Mouse (Mus musculus): ENCODE measurements around the gene Spred2. TPM values are rescaled to one million over a fixed set of nuclear protein-coding genes. Genes with fewer than 3 reads are reported as not detected.

The Spred2 gene
- polyA plus RNA-seq, 1 experiment = 24.0 TPM

GRCm38 (mm10) chr11:19992341-19993281, 68.4 kb downstream of the Spred2 start:
- DNase-seq = no peak
- H3K4me3 ChIP-seq (replicated peaks; ENCODE audit: extremely low read depth, low read depth, low read length) = no peak overlapping the region
- WGBS = 44% methylated on average over 15 of the region's 15 CpGs
- no peak for TF ChIP-seq POLR2A (IDR thresholded peaks at IDR 0.05; ENCODE audit: borderline replicate concordance, extremely low read depth, low read depth, low read length)
- TF ChIP-seq CTCF (IDR thresholded peaks at IDR 0.05; ENCODE audit: insufficient read depth, low read length) = no peak
- peaks cover 13% of the 10 kb centered on the region for H3K4me1 ChIP-seq (ENCODE audit: control insufficient read depth, insufficient read depth, low read length)

DNA sequence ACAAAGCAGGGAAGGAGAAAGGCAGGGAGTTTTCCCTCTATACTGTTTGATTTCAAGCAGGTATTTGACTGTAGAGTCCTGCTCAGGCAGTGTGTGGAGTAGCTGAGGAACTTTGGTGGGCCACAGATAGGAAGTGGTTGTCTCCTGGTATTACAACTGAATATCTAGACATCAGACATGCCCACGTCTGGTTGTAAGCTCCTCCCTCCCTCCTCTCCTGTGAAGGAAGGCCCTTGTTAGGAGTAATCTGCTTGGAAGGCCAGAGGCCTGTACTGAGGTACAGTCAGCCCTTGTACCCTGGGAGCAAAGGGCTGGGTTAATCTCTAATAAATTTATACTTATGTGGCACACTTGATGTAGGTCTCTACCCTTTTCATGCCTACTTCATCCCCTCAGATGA, 69.6 kb downstream of the Spred2 start:
- WGBS = 29% methylated on average over 1 of the region's 1 CpGs

GRCm38 (mm10) chr11:19994262-19994790, 70.2 kb downstream of the Spred2 start:
- peaks cover 10% of the 10 kb centered on the region for H3K4me1 ChIP-seq (ENCODE audit: control insufficient read depth, insufficient read depth, low read length)
- no peak for DNase-seq
- no peak for TF ChIP-seq POLR2A (IDR thresholded peaks at IDR 0.05; ENCODE audit: borderline replicate concordance, extremely low read depth, low read depth, low read length)
- WGBS = 95% methylated on average over 7 of the region's 7 CpGs
- no peak overlapping the region for H3K4me3 ChIP-seq (replicated peaks; ENCODE audit: extremely low read depth, low read depth, low read length)

More for the DNA sequence above, 69.6 kb downstream of the Spred2 start:
- Histone ChIP-seq H3K4me1 (ENCODE audit: control insufficient read depth, insufficient read depth, low read length) (peaks cover 10% of the 10 kb centered on the region), H3K4me3 (replicated peaks; ENCODE audit: extremely low read depth, low read depth, low read length) (no peak overlapping the region)
- TF ChIP-seq POLR2A (IDR thresholded peaks at IDR 0.05; ENCODE audit: borderline replicate concordance, extremely low read depth, low read depth, low read length) (no peak), CTCF (IDR thresholded peaks at IDR 0.05; ENCODE audit: insufficient read depth, low read length) (no peak)
- DNase-seq = no peak

DNA sequence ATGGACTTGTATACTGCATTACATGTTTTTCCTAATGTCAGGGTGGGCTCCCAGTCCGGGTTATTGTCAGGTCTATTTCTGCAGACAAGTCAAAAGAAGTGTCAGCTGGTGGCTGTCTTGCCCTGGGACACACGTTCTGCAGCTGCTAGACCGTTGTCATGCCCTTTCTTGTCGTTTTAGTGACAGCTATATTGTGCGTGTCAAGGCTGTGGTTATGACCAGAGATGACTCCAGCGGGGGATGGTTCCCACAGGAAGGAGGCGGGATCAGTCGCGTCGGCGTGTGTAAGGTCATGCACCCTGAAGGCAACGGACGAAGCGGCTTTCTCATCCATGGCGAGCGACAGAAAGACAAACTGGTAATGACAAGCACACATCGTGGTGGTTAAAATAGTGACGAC, 73.8 kb downstream of the Spred2 start:
- peaks cover 3% of the 10 kb centered on the region; the same call in 1 of the 2 replicates for H3K4me1 ChIP-seq (ENCODE audit: control insufficient read depth, insufficient read depth, low read length)
- TF ChIP-seq POLR2A (IDR thresholded peaks at IDR 0.05; ENCODE audit: borderline replicate concordance, extremely low read depth, low read depth, low read length) = no peak
- TF ChIP-seq CTCF (IDR thresholded peaks at IDR 0.05; ENCODE audit: insufficient read depth, low read length) = no peak
- DNase-seq = no peak
- 42% methylated on average over 18 of the region's 18 CpGs for WGBS
- no peak overlapping the region for H3K4me3 ChIP-seq (replicated peaks; ENCODE audit: extremely low read depth, low read depth, low read length)

DNA sequence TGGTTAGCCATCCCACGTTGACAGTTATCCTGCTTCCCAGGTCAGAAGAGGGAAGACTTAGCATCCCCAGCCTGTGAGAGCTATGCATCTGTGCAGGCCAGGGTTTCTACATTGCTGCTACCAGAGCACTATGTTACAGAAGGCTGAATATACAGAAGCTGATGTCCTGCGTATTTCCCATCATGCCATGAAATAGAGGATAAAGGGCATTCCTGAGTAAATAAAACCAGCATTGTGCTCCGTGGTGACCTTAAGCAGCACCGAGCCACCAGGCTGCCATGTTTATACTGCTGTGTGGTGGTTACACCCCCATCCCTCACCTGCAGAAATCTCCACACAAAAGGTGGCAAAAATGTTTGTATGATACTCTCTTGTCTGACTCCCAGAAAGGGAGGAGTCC, 78.7 kb downstream of the Spred2 start:
- DNase-seq = no peak
- no peak overlapping the region for H3K4me3 ChIP-seq (replicated peaks; ENCODE audit: extremely low read depth, low read depth, low read length)
- no peaks in the 10 kb centered on the region for H3K4me1 ChIP-seq (ENCODE audit: control insufficient read depth, insufficient read depth, low read length)
- 87% methylated on average over 4 of the region's 4 CpGs for WGBS
- no peak for TF ChIP-seq POLR2A (IDR thresholded peaks at IDR 0.05; ENCODE audit: borderline replicate concordance, extremely low read depth, low read depth, low read length)
- TF ChIP-seq CTCF (IDR thresholded peaks at IDR 0.05; ENCODE audit: insufficient read depth, low read length) = no peak

DNA sequence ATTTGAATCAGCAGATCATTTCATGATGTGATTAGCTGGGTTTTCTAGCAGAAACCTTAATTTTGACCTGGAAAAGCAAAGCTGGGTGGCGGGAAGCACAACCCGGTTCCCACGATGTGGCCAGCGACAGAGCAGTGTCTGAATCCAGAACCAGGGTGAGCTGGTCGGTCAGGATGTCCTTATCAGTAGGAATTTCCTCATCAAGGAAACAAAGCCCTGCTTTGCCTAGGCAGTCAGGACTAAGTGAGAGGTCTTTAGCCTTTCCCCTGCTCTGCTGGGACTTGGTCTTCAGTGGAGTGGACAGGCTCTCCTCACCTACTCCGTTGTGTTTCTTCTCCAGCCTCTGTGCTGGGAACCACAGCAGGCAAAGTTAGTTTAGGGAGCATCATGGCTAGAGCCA, 83.5 kb downstream of the Spred2 start:
- no peaks in the 10 kb centered on the region for H3K4me1 ChIP-seq (ENCODE audit: control insufficient read depth, insufficient read depth, low read length)
- DNase-seq = no peak
- TF ChIP-seq CTCF (IDR thresholded peaks at IDR 0.05; ENCODE audit: insufficient read depth, low read length) = no peak
- no peak for TF ChIP-seq POLR2A (IDR thresholded peaks at IDR 0.05; ENCODE audit: borderline replicate concordance, extremely low read depth, low read depth, low read length)
- H3K4me3 ChIP-seq (replicated peaks; ENCODE audit: extremely low read depth, low read depth, low read length) = no peak overlapping the region
- WGBS = 41% methylated on average over 6 of the region's 6 CpGs

DNA sequence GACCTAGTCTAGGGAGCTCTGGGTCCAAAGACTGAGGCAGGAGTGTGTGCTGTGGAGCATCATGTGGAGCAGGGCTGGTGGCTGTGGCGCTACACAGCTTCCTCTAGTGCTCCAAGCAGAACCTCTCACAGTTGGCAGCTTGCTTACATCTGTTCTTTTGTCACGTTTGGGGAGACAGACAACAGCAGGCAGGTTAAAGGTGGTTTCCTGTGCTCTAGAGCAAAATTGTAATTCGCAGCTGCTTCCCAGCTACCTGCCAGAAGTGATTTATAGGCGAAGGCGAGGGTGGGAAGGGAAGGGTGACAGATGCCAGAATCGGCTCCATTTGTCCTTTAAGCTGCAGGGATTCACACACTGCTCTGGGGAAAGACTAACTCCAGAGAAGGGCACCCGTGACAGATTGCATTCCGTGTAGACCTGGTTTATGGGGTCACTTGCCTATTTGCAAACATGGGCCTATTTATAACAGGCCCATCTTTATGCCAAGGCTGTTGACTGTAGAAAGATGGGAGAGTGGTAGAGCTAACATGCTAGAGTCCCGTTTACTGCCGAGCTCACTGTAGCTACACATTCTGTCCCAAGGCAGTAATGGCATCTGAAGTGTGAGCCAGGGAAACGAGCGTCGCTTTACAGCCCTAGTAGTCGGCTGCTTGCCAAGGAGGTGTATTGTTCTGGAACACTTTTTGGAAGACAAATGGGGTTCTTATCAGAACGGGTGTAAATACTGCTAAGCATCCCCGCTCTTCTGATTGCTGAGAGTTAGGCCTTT, 87.2 kb downstream of the Spred2 start:
- Histone ChIP-seq H3K4me3 (replicated peaks; ENCODE audit: extremely low read depth, low read depth, low read length) (no peak overlapping the region), H3K4me1 (ENCODE audit: control insufficient read depth, insufficient read depth, low read length) (no peaks in the 10 kb centered on the region)
- WGBS = 44% methylated on average over 16 of the region's 16 CpGs
- no peak for TF ChIP-seq CTCF (IDR thresholded peaks at IDR 0.05; ENCODE audit: insufficient read depth, low read length)
- TF ChIP-seq POLR2A (IDR thresholded peaks at IDR 0.05; ENCODE audit: borderline replicate concordance, extremely low read depth, low read depth, low read length) = no peak
- no peak for DNase-seq

DNA sequence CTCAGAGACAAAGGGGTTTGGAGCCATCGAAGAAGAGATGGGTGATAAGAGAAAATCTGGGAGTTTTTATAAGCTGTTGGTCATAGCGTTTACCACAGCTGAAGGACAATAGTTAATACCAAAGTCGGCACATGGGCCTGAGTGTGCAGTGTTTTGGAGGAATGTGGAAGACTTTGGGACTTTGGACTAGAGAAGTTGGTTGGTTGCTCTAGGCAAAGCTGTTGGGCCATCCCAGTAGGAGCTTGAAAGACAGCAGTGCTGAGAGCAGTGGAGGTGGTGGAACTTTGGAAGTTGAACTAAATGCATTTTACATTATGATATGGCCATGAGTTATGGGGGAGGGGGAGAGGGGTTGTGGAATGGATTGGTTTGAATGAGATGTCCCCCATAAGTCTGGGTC, 89.2 kb downstream of the Spred2 start:
- 94% methylated on average over 3 of the region's 3 CpGs for WGBS
- H3K4me1 ChIP-seq (ENCODE audit: control insufficient read depth, insufficient read depth, low read length) = no peaks in the 10 kb centered on the region
- no peak for DNase-seq
- H3K4me3 ChIP-seq (replicated peaks; ENCODE audit: extremely low read depth, low read depth, low read length) = no peak overlapping the region
- TF ChIP-seq CTCF (IDR thresholded peaks at IDR 0.05; ENCODE audit: insufficient read depth, low read length) (no peak), POLR2A (IDR thresholded peaks at IDR 0.05; ENCODE audit: borderline replicate concordance, extremely low read depth, low read depth, low read length) (no peak)

- 94% methylated on average over 13 of the region's 13 CpGs for WGBS
- H3K4me3 ChIP-seq (replicated peaks; ENCODE audit: extremely low read depth, low read depth, low read length) = no peak overlapping the region
- H3K4me1 ChIP-seq (ENCODE audit: control insufficient read depth, insufficient read depth, low read length) = no peaks in the 10 kb centered on the region
- DNase-seq = no peak
- TF ChIP-seq CTCF (IDR thresholded peaks at IDR 0.05; ENCODE audit: insufficient read depth, low read length) (no peak), POLR2A (IDR thresholded peaks at IDR 0.05; ENCODE audit: borderline replicate concordance, extremely low read depth, low read depth, low read length) (no peak)
These were observed 93.8 kb downstream of the Spred2 start for GRCm38 (mm10) chr11:20017937-20018336.
